Mouse (Mus musculus) forebrain, embryonic 14.5 days (tissue): ENCODE measurements around the gene Nkx2-5. TPM values are rescaled to one million over a fixed set of nuclear protein-coding genes. Genes with fewer than 3 reads are reported as not detected.
A peak's percentile ranks its signal among the peaks of the same experiment; 100 is the strongest.

Experiments
- ATAC-seq: fragments of 200-750 bp; cut with Nextera tagmentation; 2 replicates; pipeline ENCODE4 v1.8.0; 2017; ENCODE audit warnings: mild to moderate bottlenecking, moderate library complexity
- DNase-seq: peaks from one replicate; pipeline ENCODE4 v3.0.0-alpha.2; 2015; ENCODE audit warnings: low spot score
- H3K27ac ChIP-seq: fragments of 300-500 bp; sonication (generic); 2 replicates; pipeline ENCODE4 v1.5.1; 2014; ENCODE audit warnings: low read depth, mild to moderate bottlenecking, control low read depth, low read length, moderate library complexity
- H3K27me3 ChIP-seq: fragments of 300-500 bp; sonication (generic); replicated peaks from 2 replicates; pipeline ENCODE4 v1.6.1; 2014; ENCODE audit warnings: low read length, control low read depth, mixed read lengths; ENCODE audit not compliant: control insufficient read depth, insufficient read depth
- H3K36me3 ChIP-seq: fragments of 300-500 bp; sonication (generic); 2 replicates; pipeline ENCODE4 v1.6.1; 2014; ENCODE audit warnings: low read length, control low read depth; ENCODE audit not compliant: control insufficient read depth, insufficient read depth
- H3K4me1 ChIP-seq: fragments of 300-500 bp; sonication (generic); 2 replicates; pipeline ENCODE4 v1.6.1; 2014; ENCODE audit warnings: antibody characterized with exemption, low read length, control low read depth; ENCODE audit not compliant: control insufficient read depth, insufficient read depth
- H3K4me2 ChIP-seq: fragments of 300-500 bp; sonication (generic); 2 replicates; pipeline ENCODE4 v1.6.1; 2014; ENCODE audit warnings: mild to moderate bottlenecking, control low read depth, low read length
- H3K4me3 ChIP-seq: fragments of 300-500 bp; sonication (generic); 2 replicates; pipeline ENCODE4 v1.5.1; 2014; ENCODE audit warnings: low read depth, low read length, control low read depth
- H3K9ac ChIP-seq: fragments of 300-500 bp; sonication (generic); 2 replicates; pipeline ENCODE4 v1.6.1; 2014; ENCODE audit warnings: mild to moderate bottlenecking, low read length, control low read depth, moderate library complexity
- H3K9me3 ChIP-seq: fragments of 300-500 bp; sonication (generic); replicated peaks from 2 replicates; pipeline ENCODE4 v1.6.1; 2016; ENCODE audit warnings: low read length, control low read depth, mixed read lengths; ENCODE audit not compliant: control insufficient read depth
- WGBS: fragments of 180-500 bp; shearing (Covaris S2); extraction: QIAGEN DNeasy Blood & Tissue Kit; methylation state at CpG from one replicate; pipeline ENCODE4 v1.1.7; 2014; 5-methylcytosine and 5-hydroxymethylcytosine counted together
- polyA plus RNA-seq: library from polyadenylated mRNA; unstranded; fragments of >200 nt; fragmentation: Nextera tagmentation; extraction: Ambion mirVana; gene quantifications from 2 replicates; pipeline ENCODE4 v1.2.1, GENCODE M21; 2014

The Nkx2-5 gene
- polyA plus RNA-seq, 1 experiment from 2014 or later, result not detected

DNA sequence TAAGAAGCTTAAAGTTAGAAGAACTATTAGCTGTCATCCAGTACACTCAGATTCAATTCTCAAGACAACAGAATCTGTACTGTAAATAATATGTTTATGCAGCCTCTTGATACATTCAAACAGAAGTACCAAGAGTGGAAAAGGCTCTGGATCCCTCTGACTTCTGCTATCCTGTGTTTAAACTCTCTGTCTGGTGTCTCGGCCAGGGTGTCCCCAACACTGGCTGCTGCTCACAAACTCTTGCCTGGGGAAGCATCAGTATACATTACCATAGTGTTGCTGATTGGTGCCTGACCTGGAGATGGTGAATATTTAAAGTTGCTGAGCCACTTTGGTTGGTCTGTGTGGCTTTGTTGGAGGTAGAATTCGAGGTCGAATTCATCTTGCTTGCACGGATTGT, 17.0 kb upstream of the Nkx2-5 start:
- no peaks in the 10 kb centered on the region for H3K36me3 ChIP-seq
- no peak overlapping the region for H3K4me2 ChIP-seq
- no peak for ATAC-seq
- no peak overlapping the region for H3K27ac ChIP-seq
- H3K27me3 ChIP-seq, result peaks cover 29% of the 10 kb centered on the region
- no peaks in the 10 kb centered on the region for H3K4me1 ChIP-seq
- no peak overlapping the region for H3K9ac ChIP-seq
- DNase-seq, result no peak
- no peaks in the 10 kb centered on the region for H3K9me3 ChIP-seq
- no peak overlapping the region for H3K4me3 ChIP-seq
- WGBS, result 72% methylated on average over 4 of the region's 4 CpGs

DNA sequence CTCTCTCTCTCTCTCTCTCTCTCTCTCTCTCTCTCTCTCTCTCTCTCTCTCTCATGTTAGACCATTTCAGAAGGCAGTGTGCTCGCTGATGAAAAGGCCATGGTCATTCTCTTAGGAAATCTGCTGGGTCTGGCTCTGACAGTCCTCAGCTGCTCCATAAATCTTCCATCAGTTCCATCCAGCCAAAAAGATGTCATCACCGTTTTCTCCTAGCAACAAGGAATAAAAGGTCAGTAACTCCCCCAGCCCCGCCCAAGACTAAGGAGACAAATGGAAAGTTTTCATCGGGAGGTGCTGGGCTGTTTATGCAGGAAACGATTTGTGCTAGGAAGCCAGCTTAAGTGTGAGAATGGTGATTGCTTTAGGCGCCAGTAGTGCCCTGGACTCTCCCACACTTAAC, 16.6 kb upstream of the Nkx2-5 start:
- no peak overlapping the region for H3K9ac ChIP-seq
- no peak overlapping the region for H3K4me2 ChIP-seq
- H3K9me3 ChIP-seq, result no peaks in the 10 kb centered on the region
- ATAC-seq, result no peak
- no peaks in the 10 kb centered on the region for H3K36me3 ChIP-seq
- no peak overlapping the region for H3K4me3 ChIP-seq
- WGBS, result 22% methylated on average over 6 of the region's 6 CpGs
- no peaks in the 10 kb centered on the region for H3K4me1 ChIP-seq
- no peak overlapping the region for H3K27ac ChIP-seq
- DNase-seq, result no peak
- H3K27me3 ChIP-seq, result peaks cover 33% of the 10 kb centered on the region

DNA sequence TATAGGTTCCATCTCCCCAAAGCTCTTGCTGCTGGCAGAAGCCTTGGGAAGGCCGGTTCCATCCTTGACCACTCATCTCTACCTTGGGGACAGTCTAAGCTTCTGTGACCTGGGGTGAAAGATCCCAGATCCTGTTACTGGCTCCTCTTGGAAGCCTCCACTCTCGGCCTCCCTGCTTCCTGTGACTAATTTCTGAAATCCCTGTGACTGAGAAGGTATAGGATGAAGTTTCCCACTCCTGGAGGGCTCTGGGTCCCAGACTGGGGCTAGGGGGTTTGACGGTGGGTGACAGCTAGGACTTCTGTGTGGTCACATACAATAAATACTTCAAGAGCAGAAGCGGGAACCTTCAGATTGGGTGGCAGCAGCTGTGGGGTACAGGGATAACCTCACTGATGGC, 16.1 kb upstream of the Nkx2-5 start:
- Histone ChIP-seq H3K27me3 (peaks cover 38% of the 10 kb centered on the region), H3K27ac (no peak overlapping the region), H3K9me3 (no peaks in the 10 kb centered on the region), H3K4me2 (no peak overlapping the region), H3K36me3 (no peaks in the 10 kb centered on the region), H3K4me3 (no peak overlapping the region), H3K9ac (no peak overlapping the region), H3K4me1 (no peaks in the 10 kb centered on the region)
- WGBS, result 62% methylated on average over 4 of the region's 4 CpGs
- no peak for DNase-seq
- no peak for ATAC-seq

DNA sequence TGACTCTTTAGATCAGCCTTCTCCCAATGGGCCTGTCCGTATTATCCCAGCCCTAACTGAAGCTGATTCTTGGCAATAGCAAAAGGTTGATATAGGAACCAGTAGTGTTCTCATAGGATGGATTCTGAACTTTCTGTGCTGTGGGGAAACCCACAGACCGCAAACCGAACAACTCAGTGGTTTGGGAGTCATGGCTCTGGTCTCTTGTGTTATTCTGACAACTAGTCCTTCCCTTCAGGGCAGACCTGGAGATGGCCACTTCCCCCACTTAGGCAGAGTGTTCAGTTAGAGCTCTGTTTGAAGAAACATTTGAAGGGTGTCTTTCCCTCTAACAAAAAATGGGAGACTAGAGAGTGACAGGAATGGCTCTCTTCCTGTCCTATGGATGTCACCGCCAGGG, 7.5 kb upstream of the Nkx2-5 start:
- Histone ChIP-seq H3K4me1 (no peaks in the 10 kb centered on the region), H3K9me3 (no peaks in the 10 kb centered on the region), H3K27ac (no peak overlapping the region), H3K4me2 (no peak overlapping the region), H3K9ac (no peak overlapping the region), H3K27me3 (peaks cover 86% of the 10 kb centered on the region), H3K36me3 (no peaks in the 10 kb centered on the region), H3K4me3 (no peak overlapping the region)
- DNase-seq, result no peak
- 4% methylated on average over 4 of the region's 4 CpGs for WGBS
- ATAC-seq, result no peak

DNA sequence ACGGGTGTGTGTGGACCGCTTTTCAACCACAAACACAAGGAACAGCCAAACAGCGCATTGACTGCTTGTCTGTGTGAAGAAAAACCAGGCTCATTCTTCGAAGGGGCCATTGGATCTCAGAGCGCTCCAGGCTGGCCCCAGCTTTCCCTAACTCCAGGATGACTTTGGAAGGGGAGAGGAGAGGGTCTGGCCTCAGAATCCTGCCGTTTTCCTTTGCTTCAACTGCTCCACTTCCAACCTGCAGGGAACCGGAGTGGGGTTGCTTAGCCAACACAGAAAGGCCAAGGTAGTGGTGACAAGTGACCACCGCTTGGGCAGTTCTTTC, 6.3 kb upstream of the Nkx2-5 start:
- H3K27ac ChIP-seq, result no peak overlapping the region

DNA sequence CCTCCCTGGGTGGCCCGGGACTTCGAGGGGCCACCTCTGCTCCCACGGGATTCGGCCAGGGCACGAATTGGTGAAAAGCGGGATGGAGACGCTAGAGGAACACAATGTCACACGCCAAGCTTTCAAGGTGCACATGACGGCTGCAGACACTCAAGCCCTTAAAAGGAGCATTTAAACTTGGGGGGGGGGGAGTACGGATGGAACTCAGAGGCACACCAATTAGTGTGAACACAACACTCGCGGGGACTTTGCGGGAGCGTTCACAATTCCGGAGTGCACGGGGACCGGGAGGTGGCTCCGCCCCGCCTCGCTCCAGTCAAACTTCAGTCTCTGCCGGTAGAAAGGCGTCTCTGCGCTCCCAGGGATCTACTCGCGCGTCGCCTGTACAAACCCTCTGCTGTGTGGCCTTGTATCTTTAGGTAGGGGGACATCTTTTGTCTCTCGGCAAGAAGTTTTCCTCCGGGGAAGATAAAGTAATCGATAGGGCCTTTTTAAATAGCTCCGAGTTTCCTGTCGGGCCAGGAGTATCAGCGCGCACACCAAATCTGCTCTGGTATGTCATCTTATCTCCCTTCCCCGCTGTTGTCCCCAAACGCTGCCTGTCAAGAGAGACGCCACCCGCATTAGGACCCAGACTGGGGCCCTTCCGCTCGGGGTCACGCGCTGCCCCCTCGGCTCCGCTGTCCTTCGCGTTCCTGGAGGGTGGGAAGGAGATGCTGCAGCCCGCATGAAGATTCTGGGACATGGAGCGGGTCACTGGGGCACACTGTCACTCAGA, 5.7 kb upstream of the Nkx2-5 start:
- no peak overlapping the region for H3K9ac ChIP-seq
- H3K27ac ChIP-seq, result no peak overlapping the region
- H3K27me3 ChIP-seq, result peaks cover 86% of the 10 kb centered on the region
- H3K36me3 ChIP-seq, result no peaks in the 10 kb centered on the region
- H3K4me1 ChIP-seq, result no peaks in the 10 kb centered on the region
- DNase-seq, result no peak
- H3K4me3 ChIP-seq, result peak overlapping the region; percentile 16
- WGBS, result under 1% methylated on average over 48 of the region's 48 CpGs
- peak overlapping the region; percentile 15 for H3K4me2 ChIP-seq
- no peaks in the 10 kb centered on the region for H3K9me3 ChIP-seq
- no peak for ATAC-seq

More for the DNA sequence above, 6.3 kb upstream of the Nkx2-5 start:
- Histone ChIP-seq H3K9me3 (no peaks in the 10 kb centered on the region), H3K9ac (no peak overlapping the region), H3K4me3 (no peak overlapping the region), H3K36me3 (no peaks in the 10 kb centered on the region), H3K4me2 (no peak overlapping the region), H3K27me3 (peaks cover 87% of the 10 kb centered on the region), H3K4me1 (no peaks in the 10 kb centered on the region)
- DNase-seq (no peak), ATAC-seq (no peak)
- WGBS, result 2% methylated on average over 8 of the region's 8 CpGs

DNA sequence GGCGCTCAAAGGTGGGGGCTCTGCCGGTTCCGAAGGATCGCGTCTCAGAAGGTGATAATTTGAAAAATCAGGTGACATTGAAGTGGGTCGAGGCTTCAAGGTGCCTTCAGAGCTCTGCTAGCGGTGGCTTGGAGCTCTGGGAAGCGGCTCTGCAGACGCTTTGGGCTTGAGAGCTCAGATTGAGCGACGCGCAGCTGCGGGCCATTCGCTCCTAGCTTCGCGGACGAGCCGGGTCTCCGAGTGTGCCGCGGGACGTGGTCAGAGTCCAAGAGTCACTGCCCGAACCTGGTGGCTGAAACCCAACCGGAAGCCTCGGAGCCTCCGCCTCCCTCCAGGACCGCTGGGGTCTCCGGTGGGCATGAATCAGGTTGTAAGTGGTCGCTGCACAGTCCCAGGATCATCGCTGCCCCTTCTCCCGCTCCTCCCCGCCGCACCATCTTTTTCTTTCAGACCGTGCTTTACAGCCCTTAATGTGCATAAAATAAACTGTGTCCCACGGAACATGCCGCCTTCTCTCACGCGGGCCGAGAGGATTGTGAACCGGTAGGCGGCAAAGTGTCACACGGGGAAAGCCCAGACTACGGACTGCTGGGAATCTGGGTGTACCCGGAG, 5.0 kb upstream of the Nkx2-5 start:
- ATAC-seq, result no peak
- DNase-seq, result peak; percentile 44
- WGBS, result under 1% methylated on average over 44 of the region's 44 CpGs
- H3K4me2 ChIP-seq, result peak overlapping the region; percentile 15
- H3K36me3 ChIP-seq, result no peaks in the 10 kb centered on the region
- peaks cover 88% of the 10 kb centered on the region for H3K27me3 ChIP-seq
- H3K9me3 ChIP-seq, result no peaks in the 10 kb centered on the region
- no peak overlapping the region for H3K9ac ChIP-seq
- H3K4me3 ChIP-seq, result peak overlapping the region; percentile 16
- no peak overlapping the region for H3K27ac ChIP-seq
- no peaks in the 10 kb centered on the region for H3K4me1 ChIP-seq

DNA sequence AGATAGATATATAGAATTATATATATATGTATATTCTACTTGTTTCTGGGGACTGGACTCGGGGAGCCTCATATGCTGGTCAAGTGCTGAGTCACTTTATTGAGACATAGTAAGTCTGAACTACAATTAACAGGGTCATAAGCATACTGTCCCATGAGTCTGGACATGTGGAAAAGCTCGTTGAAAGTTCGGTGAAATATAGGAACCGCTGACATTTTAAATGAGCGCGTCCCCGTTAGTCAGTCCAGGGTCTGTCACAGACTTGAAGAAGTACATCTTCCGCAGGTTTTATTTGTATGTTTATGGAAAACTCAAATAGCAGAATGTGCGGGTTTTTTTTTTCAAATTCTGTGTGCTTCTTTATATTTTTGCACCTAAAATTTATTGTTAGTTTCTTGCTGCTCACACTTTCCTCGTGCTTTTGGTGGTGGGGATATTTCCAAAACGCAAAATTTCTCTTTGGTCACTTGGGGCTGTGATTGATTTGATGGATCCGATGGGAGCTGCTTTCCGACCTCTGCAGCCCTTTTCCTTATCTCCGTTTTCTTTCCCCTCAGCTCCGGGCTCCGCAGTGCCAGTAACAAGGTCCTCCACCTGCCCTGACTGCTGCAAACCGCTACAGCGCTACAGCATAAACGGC, 4.4 kb upstream of the Nkx2-5 start:
- peak overlapping the region; percentile 16; the same call in 1 of the 2 replicates for H3K4me3 ChIP-seq
- ATAC-seq (no peak), DNase-seq (no peak)
- H3K36me3 ChIP-seq, result no peaks in the 10 kb centered on the region
- no peak overlapping the region for H3K9ac ChIP-seq
- 3% methylated on average over 19 of the region's 19 CpGs for WGBS
- H3K4me2 ChIP-seq, result 0 out of 2 replicates have a peak overlapping the region, but pooled peaks have one; percentile 15
- H3K9me3 ChIP-seq, result no peaks in the 10 kb centered on the region
- no peaks in the 10 kb centered on the region for H3K4me1 ChIP-seq
- H3K27me3 ChIP-seq, result peaks cover 88% of the 10 kb centered on the region
- no peak overlapping the region for H3K27ac ChIP-seq

DNA sequence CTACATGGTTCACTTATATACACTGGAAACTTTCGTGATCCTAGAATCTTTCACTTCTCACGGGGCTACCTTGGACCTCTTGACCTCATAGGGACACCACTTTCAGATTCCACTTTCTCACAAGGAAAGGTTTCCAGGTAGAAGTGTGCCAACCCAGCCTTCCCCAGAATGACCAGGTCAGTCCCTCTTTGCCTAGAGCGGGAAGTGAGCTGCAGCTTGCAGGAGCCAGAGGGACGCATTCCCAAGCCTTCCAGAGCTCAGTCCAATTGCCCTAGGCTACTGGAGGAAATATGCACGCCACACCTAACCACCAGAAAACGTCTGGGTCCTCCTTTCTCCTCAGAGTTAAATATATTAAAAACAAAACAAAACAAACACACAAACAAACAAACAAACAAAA, 3.4 kb upstream of the Nkx2-5 start:
- WGBS, result 1% methylated on average over 6 of the region's 6 CpGs
- no peak overlapping the region for H3K27ac ChIP-seq
- DNase-seq, result no peak

More for the DNA sequence above, 3.4 kb upstream of the Nkx2-5 start:
- H3K4me2 ChIP-seq, result no peak overlapping the region
- peaks cover 89% of the 10 kb centered on the region for H3K27me3 ChIP-seq
- H3K9me3 ChIP-seq, result no peaks in the 10 kb centered on the region
- no peaks in the 10 kb centered on the region for H3K36me3 ChIP-seq
- H3K4me3 ChIP-seq, result no peak overlapping the region
- H3K4me1 ChIP-seq, result no peaks in the 10 kb centered on the region
- no peak for ATAC-seq
- no peak overlapping the region for H3K9ac ChIP-seq
